Mouse (Mus musculus): ENCODE measurements around the gene Nol12. TPM values are rescaled to one million over a fixed set of nuclear protein-coding genes. Genes with fewer than 3 reads are reported as not detected.

Gene Nol12
- total and polyA plus RNA-seq, 3 experiments, result 13.2 to 24.2 (median 16.7) TPM

- ATAC-seq (ENCODE audit: extremely low read depth, insufficient number of reproducible peaks, low FRiP score, poor library complexity, severe bottlenecking) (no peak), DNase-seq (ENCODE audit: low spot score) (peak; percentile 27)
- Histone ChIP-seq H3K27me3 (ENCODE audit: insufficient read depth, low read length) (no peaks in the 10 kb centered on the region), H3K36me3 (replicated peaks) (peaks cover 86% of the 10 kb centered on the region), H3K4me3 (ENCODE audit: low read depth, low read length) (peak overlapping the region; percentile 98), H3K9me3 (replicated peaks) (no peaks in the 10 kb centered on the region), H3K4me1 (ENCODE audit: insufficient read depth, low read depth, low read length) (peaks cover 86% of the 10 kb centered on the region)
- no peak for TF ChIP-seq GATA1 (IDR thresholded peaks at IDR 0.05; ENCODE audit: borderline replicate concordance, low read length)
- TF ChIP-seq POLR2AphosphoS5 (IDR thresholded peaks at IDR 0.05; ENCODE audit: insufficient replicate concordance, low read depth, low read length), result no peak; the same call in 1 of the 2 replicates
- TF ChIP-seq CTCF (IDR thresholded peaks at IDR 0.05; ENCODE audit: low read depth, low read length), result no peak
- TF ChIP-seq GATA2 (IDR thresholded peaks at IDR 0.05; ENCODE audit: borderline replicate concordance, low read depth, low read length), result no peak
- TF ChIP-seq TAL1 (conservative IDR thresholded peaks at IDR 0.05; ENCODE audit: low read depth, low read length), result no peak
Observed at GRCm38 (mm10) chr15:78914091-78914822, 20.5 kb upstream of the Nol12 start.

- peaks cover 86% of the 10 kb centered on the region for H3K4me1 ChIP-seq (ENCODE audit: insufficient read depth, low read depth, low read length)
- H3K36me3 ChIP-seq (replicated peaks), result peaks cover 86% of the 10 kb centered on the region
Observed at GRCm38 (mm10) chr15:78914823-78915659, 19.7 kb upstream of the Nol12 start.

GRCm38 (mm10) chr15:78915660-78916017 is 19.1 kb upstream of the Nol12 start:
- ATAC-seq (ENCODE audit: extremely low read depth, insufficient number of reproducible peaks, low FRiP score, poor library complexity, severe bottlenecking) (no peak), DNase-seq (ENCODE audit: low spot score) (peak; percentile 77)
- H3K36me3 ChIP-seq (replicated peaks), result peaks cover 86% of the 10 kb centered on the region
- peak overlapping the region; percentile 98 for H3K4me3 ChIP-seq (ENCODE audit: low read depth, low read length)
- H3K27me3 ChIP-seq (ENCODE audit: insufficient read depth, low read length), result no peaks in the 10 kb centered on the region
- no peaks in the 10 kb centered on the region for H3K9me3 ChIP-seq (replicated peaks)
- H3K4me1 ChIP-seq (ENCODE audit: insufficient read depth, low read depth, low read length), result peaks cover 84% of the 10 kb centered on the region
- TF ChIP-seq GATA1 (IDR thresholded peaks at IDR 0.05; ENCODE audit: borderline replicate concordance, low read length), result no peak
- TF ChIP-seq CTCF (IDR thresholded peaks at IDR 0.05; ENCODE audit: low read depth, low read length), result peak; percentile 83

More at GRCm38 (mm10) chr15:78914823-78915659, 19.7 kb upstream of the Nol12 start:
- Histone ChIP-seq H3K4me3 (ENCODE audit: low read depth, low read length) (peak overlapping the region; percentile 98), H3K9me3 (replicated peaks) (no peaks in the 10 kb centered on the region), H3K27me3 (ENCODE audit: insufficient read depth, low read length) (no peaks in the 10 kb centered on the region)
- no peak for TF ChIP-seq CTCF (IDR thresholded peaks at IDR 0.05; ENCODE audit: low read depth, low read length)
- no peak for TF ChIP-seq TAL1 (conservative IDR thresholded peaks at IDR 0.05; ENCODE audit: low read depth, low read length)
- no peak for TF ChIP-seq POLR2AphosphoS5 (IDR thresholded peaks at IDR 0.05; ENCODE audit: insufficient replicate concordance, low read depth, low read length)
- TF ChIP-seq GATA1 (IDR thresholded peaks at IDR 0.05; ENCODE audit: borderline replicate concordance, low read length), result no peak
- TF ChIP-seq GATA2 (IDR thresholded peaks at IDR 0.05; ENCODE audit: borderline replicate concordance, low read depth, low read length), result no peak
- DNase-seq (ENCODE audit: low spot score) (no peak), ATAC-seq (ENCODE audit: extremely low read depth, insufficient number of reproducible peaks, low FRiP score, poor library complexity, severe bottlenecking) (no peak)

- H3K9me3 ChIP-seq (replicated peaks), result peaks cover under 1% of the 10 kb centered on the region; the same call in 1 of the 2 replicates
- peak overlapping the region; percentile 98 for H3K4me3 ChIP-seq (ENCODE audit: low read depth, low read length)
- ATAC-seq (ENCODE audit: extremely low read depth, insufficient number of reproducible peaks, low FRiP score, poor library complexity, severe bottlenecking), result no peak
- H3K36me3 ChIP-seq (replicated peaks), result peaks cover 81% of the 10 kb centered on the region
- DNase-seq (ENCODE audit: low spot score), result no peak
- H3K4me1 ChIP-seq (ENCODE audit: insufficient read depth, low read depth, low read length), result peaks cover 79% of the 10 kb centered on the region
- H3K27me3 ChIP-seq (ENCODE audit: insufficient read depth, low read length), result no peaks in the 10 kb centered on the region
- no peak for TF ChIP-seq GATA2 (IDR thresholded peaks at IDR 0.05; ENCODE audit: borderline replicate concordance, low read depth, low read length)
- no peak for TF ChIP-seq POLR2AphosphoS5 (IDR thresholded peaks at IDR 0.05; ENCODE audit: insufficient replicate concordance, low read depth, low read length)
- TF ChIP-seq CTCF (IDR thresholded peaks at IDR 0.05; ENCODE audit: low read depth, low read length), result no peak
- TF ChIP-seq GATA1 (IDR thresholded peaks at IDR 0.05; ENCODE audit: borderline replicate concordance, low read length), result no peak
- no peak for TF ChIP-seq TAL1 (conservative IDR thresholded peaks at IDR 0.05; ENCODE audit: low read depth, low read length)
Observed at GRCm38 (mm10) chr15:78916052-78916826, 18.5 kb upstream of the Nol12 start.

- peaks cover 72% of the 10 kb centered on the region for H3K36me3 ChIP-seq (replicated peaks)
- ATAC-seq (ENCODE audit: extremely low read depth, insufficient number of reproducible peaks, low FRiP score, poor library complexity, severe bottlenecking) (no peak), DNase-seq (ENCODE audit: low spot score) (no peak)
- H3K9me3 ChIP-seq (replicated peaks), result peaks cover 5% of the 10 kb centered on the region
- peaks cover 81% of the 10 kb centered on the region for H3K4me1 ChIP-seq (ENCODE audit: insufficient read depth, low read depth, low read length)
- TF ChIP-seq GATA1 (IDR thresholded peaks at IDR 0.05; ENCODE audit: borderline replicate concordance, low read length) (no peak), CTCF (IDR thresholded peaks at IDR 0.05; ENCODE audit: low read depth, low read length) (no peak), POLR2AphosphoS5 (IDR thresholded peaks at IDR 0.05; ENCODE audit: insufficient replicate concordance, low read depth, low read length) (no peak), GATA2 (IDR thresholded peaks at IDR 0.05; ENCODE audit: borderline replicate concordance, low read depth, low read length) (no peak), TAL1 (conservative IDR thresholded peaks at IDR 0.05; ENCODE audit: low read depth, low read length) (no peak)
- H3K4me3 ChIP-seq (ENCODE audit: low read depth, low read length), result peak overlapping the region; percentile 24; the same call in 1 of the 2 replicates
- no peaks in the 10 kb centered on the region for H3K27me3 ChIP-seq (ENCODE audit: insufficient read depth, low read length)
Observed at GRCm38 (mm10) chr15:78918126-78918525, 16.6 kb upstream of the Nol12 start.

Data from G1E (cell line).